Mouse (Mus musculus) stomach, embryonic 15.5 days (tissue): ENCODE results near the gene Scgb1b24. TPM values are rescaled to one million over a fixed set of nuclear protein-coding genes. Genes with fewer than 3 reads are reported as not detected.

Experiments used
- ATAC-seq: fragments of 200-750 bp; cut with Nextera tagmentation; 2 replicates; pipeline ENCODE4 v1.8.0; 2017; ENCODE audit warnings: low read depth, moderate number of reproducible peaks, moderate TSS enrichment; ENCODE audit not compliant: insufficient read depth, low FRiP score
- H3K27ac ChIP-seq: fragments of 300-500 bp; sonication (generic); 2 replicates; pipeline ENCODE4 v1.5.1; 2015; ENCODE audit warnings: mild to moderate bottlenecking, inconsistent platforms
- H3K27me3 ChIP-seq: fragments of 300-500 bp; sonication (generic); replicated peaks from 2 replicates; pipeline ENCODE4 v1.6.1; 2015; ENCODE audit warnings: inconsistent platforms
- H3K36me3 ChIP-seq: fragments of 300-500 bp; sonication (generic); 2 replicates; pipeline ENCODE4 v1.6.1; 2015; ENCODE audit warnings: inconsistent platforms
- H3K4me1 ChIP-seq: fragments of 300-500 bp; sonication (generic); 2 replicates; pipeline ENCODE4 v1.6.1; 2015; ENCODE audit warnings: inconsistent platforms
- H3K4me2 ChIP-seq: fragments of 300-500 bp; sonication (generic); 2 replicates; pipeline ENCODE4 v1.6.1; 2015; ENCODE audit warnings: mild to moderate bottlenecking, inconsistent platforms
- H3K4me3 ChIP-seq: fragments of 300-500 bp; sonication (generic); replicated peaks from 2 replicates; pipeline ENCODE4 v1.5.1; 2015; ENCODE audit warnings: inconsistent platforms
- H3K9ac ChIP-seq: fragments of 300-500 bp; sonication (generic); 2 replicates; pipeline ENCODE4 v1.6.1; 2015; ENCODE audit warnings: inconsistent platforms
- H3K9me3 ChIP-seq: fragments of 300-500 bp; sonication (generic); 2 replicates; pipeline ENCODE4 v1.6.1; 2016; ENCODE audit warnings: inconsistent platforms
- WGBS: fragments of 180-500 bp; shearing (Covaris S2); methylation state at CpG from one replicate; pipeline ENCODE4 v1.1.7; 2015; 5-methylcytosine and 5-hydroxymethylcytosine counted together
- polyA plus RNA-seq: library from polyadenylated mRNA; unstranded; fragments of >200 nt; fragmentation: Nextera tagmentation; extraction: Ambion mirVana; gene quantifications from 2 replicates; pipeline ENCODE4 v1.2.1, GENCODE M21; 2015

The Scgb1b24 gene
- polyA plus RNA-seq = not detected in 2 replicates

DNA sequence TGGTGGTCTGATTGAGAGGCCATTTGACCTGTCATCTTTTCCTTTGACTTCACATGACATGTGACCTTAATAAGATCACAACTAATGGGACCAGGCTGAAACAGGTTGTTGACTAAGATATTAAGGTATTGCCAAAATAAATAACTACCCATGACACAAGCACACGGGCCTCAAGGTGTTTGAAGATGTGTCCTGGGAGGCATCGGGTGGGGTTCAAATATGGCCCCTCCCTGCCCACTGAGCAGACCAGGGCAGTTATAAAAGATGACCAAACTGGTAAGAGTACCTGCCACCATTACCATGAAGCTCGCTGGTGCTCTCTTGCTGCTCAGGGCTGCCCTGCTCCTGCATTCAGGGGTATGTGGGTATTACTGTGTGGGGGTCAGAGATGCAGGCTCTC, at the start of gene Scgb1b24:
TSS of gene Scgb1b24 (plus strand) at position 301 of the 400 bp plus-strand sequence.
- Histone ChIP-seq H3K9ac (no peak within 1 kb of the TSS), H3K4me3 (no peak within 1 kb of the TSS), H3K36me3 (no peaks in the 10 kb centered on the region), H3K27me3 (no peaks in the 10 kb centered on the region), H3K9me3 (no peaks in the 10 kb centered on the region), H3K27ac (no peak within 1 kb of the TSS), H3K4me1 (no peaks in the 10 kb centered on the region), H3K4me2 (no peak within 1 kb of the TSS)
- ATAC-seq = no peak
- 75% methylated on average over 3 of the region's 3 CpGs for WGBS

DNA sequence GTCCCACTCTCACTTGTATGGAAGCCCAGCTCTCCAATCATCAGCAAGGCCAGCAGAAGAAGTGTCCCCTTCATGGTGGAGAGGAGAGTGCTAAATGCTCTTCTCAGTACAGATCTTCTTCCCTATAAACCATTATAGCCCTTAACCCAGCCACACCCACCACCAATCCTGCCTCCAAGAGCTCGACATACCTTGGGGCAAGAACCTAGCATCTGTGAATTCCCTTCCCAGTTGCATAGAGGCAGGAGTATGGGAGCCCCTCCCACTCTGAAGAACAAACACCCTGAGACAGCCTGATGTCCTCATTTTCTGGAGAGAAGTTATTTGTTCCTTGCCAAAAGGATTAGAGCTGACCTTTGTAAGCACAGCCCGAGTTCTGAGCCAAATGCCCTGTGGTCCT, 4.4 kb upstream of the Scgb1b24 start, which contains the start of gene Scgb2b24:
TSS of gene Scgb2b24 (minus strand) at position 101 of the 400 bp plus-strand sequence.
- Histone ChIP-seq H3K36me3 (no peaks in the 10 kb centered on the region), H3K4me1 (no peaks in the 10 kb centered on the region), H3K9me3 (no peaks in the 10 kb centered on the region), H3K27me3 (no peaks in the 10 kb centered on the region), H3K4me2 (no peak within 1 kb of the TSS), H3K4me3 (no peak within 1 kb of the TSS), H3K9ac (no peak within 1 kb of the TSS), H3K27ac (no peak within 1 kb of the TSS)
- ATAC-seq = no peak
- WGBS = 80% methylated on average over 2 of the region's 2 CpGs

Other genes with a start within 250 kb of the Scgb1b24 start
- gene Scgb2b21, start 223.3 kb upstream of the Scgb1b24 start, polyA plus RNA-seq = not detected in 2 replicates
- not detected in 2 replicates for gene Scgb2b24, start 4.5 kb upstream of the Scgb1b24 start, polyA plus RNA-seq
- gene Scgb2b26, start 201.2 kb downstream of the Scgb1b24 start, polyA plus RNA-seq = not detected in 2 replicates